ENCODE assay signal across 28 mouse cellular contexts in the genomic region with DNA sequence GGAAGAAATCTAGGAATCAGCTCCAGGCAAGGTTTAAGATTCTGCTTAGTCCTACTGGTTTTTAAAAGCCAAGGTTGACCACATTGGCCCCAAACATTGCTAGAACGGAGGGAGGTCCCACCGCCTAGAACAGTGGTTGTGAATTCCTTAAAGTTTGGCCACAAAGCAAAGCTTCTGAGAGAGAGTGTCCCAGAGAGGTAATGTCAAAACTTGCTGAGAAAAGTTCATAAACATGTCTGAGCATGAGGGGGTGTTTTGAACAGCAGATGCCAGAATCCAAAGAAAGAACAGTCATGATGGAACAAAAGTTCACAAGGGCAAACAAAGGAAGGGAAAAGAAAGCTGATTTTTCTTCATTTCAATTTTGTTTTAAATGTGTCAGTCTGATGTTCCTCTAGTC.
DNase-seq lines count a peak whose midpoint lies in the region; ATAC-seq and TF ChIP-seq lines count a peak whose summit lies in the region.
"Had no signal": no experiment of that assay in that cellular context is flagged by ENCODE, and none has a peak within 500 bp of the region (broad histone marks: within the 10 kb centered on the region; RNA-seq: fewer than 3 reads in every experiment).

No protein-coding gene starts in this region.

- no peaks in the 10 kb centered on the region for H3K9me3 ChIP-seq in lung, embryonic 14.5 days (ENCODE audit: low read depth, low read length)
- no peaks in the 10 kb centered on the region for H3K9me3 ChIP-seq in liver, embryonic 11.5 days (ENCODE audit: control insufficient read depth, low read length)
- H3K9me3 ChIP-seq: heart, embryonic 10.5 days; heart, embryonic 15.5 days; limb, embryonic 15.5 days; midbrain, embryonic 15.5 days; neural tube, embryonic 15.5 days; stomach, embryonic 15.5 days had no signal

- H3K27me3 ChIP-seq in lung, embryonic 14.5 days (ENCODE audit: insufficient read depth, low read length) = no peaks in the 10 kb centered on the region
- no peaks in the 10 kb centered on the region for H3K27me3 ChIP-seq in liver, embryonic 11.5 days (replicated peaks; ENCODE audit: control insufficient read depth, insufficient read depth, low read length)
- H3K27me3 ChIP-seq: heart, embryonic 15.5 days; limb, embryonic 15.5 days; midbrain, embryonic 15.5 days; neural tube, embryonic 15.5 days; Patski; stomach, embryonic 15.5 days had no signal

- no peaks in the 10 kb centered on the region for H3K36me3 ChIP-seq in lung, embryonic 14.5 days (ENCODE audit: insufficient read depth)
- no peaks in the 10 kb centered on the region for H3K36me3 ChIP-seq in liver, embryonic 11.5 days (ENCODE audit: control insufficient read depth, insufficient read depth, low read length)
- H3K36me3 ChIP-seq: heart, embryonic 10.5 days; heart, embryonic 15.5 days; limb, embryonic 15.5 days; midbrain, embryonic 15.5 days; neural tube, embryonic 15.5 days; stomach, embryonic 15.5 days had no signal

- intact Hi-C loops in left cerebral cortex, postnatal 25 days (cut with DNase I) = no loop called here

- 35% methylated on average over 2 of the region's 2 CpGs for WGBS in lung, embryonic 14.5 days
- WGBS in liver, embryonic 11.5 days = 84% methylated on average over 2 of the region's 2 CpGs

- no peak overlapping the region for H3K9ac ChIP-seq in lung, embryonic 14.5 days
- no peak overlapping the region for H3K9ac ChIP-seq in liver, embryonic 11.5 days (ENCODE audit: low read depth, low read length)
- H3K9ac ChIP-seq: heart, embryonic 15.5 days; limb, embryonic 15.5 days; liver, embryonic 14.5 days; midbrain, embryonic 15.5 days; neural tube, embryonic 15.5 days; stomach, embryonic 15.5 days had no signal

- ATAC-seq in lung, embryonic 14.5 days (ENCODE audit: insufficient read depth) = no peak
- no peak for ATAC-seq in liver, embryonic 11.5 days (replicated peaks; ENCODE audit: low FRiP score)
- ATAC-seq: forebrain, embryonic 14.5 days; hindbrain, embryonic 16.5 days; midbrain, embryonic 15.5 days; Patski had no signal

- no peak overlapping the region for H3K27ac ChIP-seq in lung, embryonic 14.5 days (ENCODE audit: low read depth)
- no peak overlapping the region for H3K27ac ChIP-seq in liver, embryonic 11.5 days (ENCODE audit: low read depth, low read length)
- H3K27ac ChIP-seq: heart, embryonic 10.5 days; heart, embryonic 15.5 days; limb, embryonic 15.5 days; liver, embryonic 14.5 days; midbrain, embryonic 15.5 days; neural tube, embryonic 15.5 days; stomach, embryonic 15.5 days had no signal

- DNase-seq in kidney, adult 9 months = peak; percentile 13
- DNase-seq in kidney, adult 18-20 months = no peak
- DNase-seq in lung, embryonic 14.5 days = peak; percentile 37
- no peak for DNase-seq in lung, postnatal 4 days
- peak; percentile 8 for DNase-seq in adipocyte (ENCODE audit: low spot score)
- peak; percentile 12 for DNase-seq in fibroblast of lung, adult 2 months (ENCODE audit: low read depth)
- no peak for DNase-seq in left cerebral cortex, postnatal 25 days (ENCODE audit: low spot score in 2 of 2)
- no peak for DNase-seq in liver, embryonic 11.5 days (ENCODE audit: low spot score)
- DNase-seq: adrenal gland, postnatal 25 days; cerebellum, adult 18-20 months; cerebellum, postnatal 10 days; gastrocnemius, postnatal 25 days; heart, adult 11 months; left cerebral cortex, postnatal 4 days; retina, postnatal 1 day; right cerebral cortex, postnatal 25 days; thymus, adult 18-20 months; thymus, postnatal 25 days had no signal

- no peak overlapping the region for H3K4me3 ChIP-seq in lung, embryonic 14.5 days (ENCODE audit: low read depth, low read length)
- no peak overlapping the region for H3K4me3 ChIP-seq in liver, embryonic 11.5 days (ENCODE audit: low read depth, low read length)
- H3K4me3 ChIP-seq: heart, embryonic 10.5 days; heart, embryonic 15.5 days; limb, embryonic 15.5 days; midbrain, embryonic 15.5 days; neural tube, embryonic 15.5 days; stomach, embryonic 15.5 days had no signal

- TF ChIP-seq CTCF in lung, embryonic 14.5 days (IDR thresholded peaks at IDR 0.05; ENCODE audit: low read depth) = no peak

- no peak overlapping the region for H3K4me2 ChIP-seq in lung, embryonic 14.5 days
- no peak overlapping the region for H3K4me2 ChIP-seq in liver, embryonic 11.5 days
- H3K4me2 ChIP-seq: heart, embryonic 15.5 days; limb, embryonic 15.5 days; midbrain, embryonic 15.5 days; neural tube, embryonic 15.5 days; stomach, embryonic 15.5 days had no signal

- no peaks in the 10 kb centered on the region for H3K4me1 ChIP-seq in lung, embryonic 14.5 days (ENCODE audit: insufficient read depth)
- H3K4me1 ChIP-seq in liver, embryonic 11.5 days (replicated peaks; ENCODE audit: control insufficient read depth, insufficient read depth, low read length) = no peaks in the 10 kb centered on the region
- H3K4me1 ChIP-seq: heart, embryonic 10.5 days; heart, embryonic 15.5 days; limb, embryonic 15.5 days; midbrain, embryonic 15.5 days; neural tube, embryonic 15.5 days; stomach, embryonic 15.5 days had no signal

Comparison
In these comparisons a context has a peak if more than half of its experiments do, and no peak if none do; other contexts are left out.
1. DNase-seq: peak in kidney, adult 9 months (single experiment), lung, embryonic 14.5 days (single experiment), adipocyte (single experiment) and fibroblast of lung, adult 2 months (single experiment); none in kidney, adult 18-20 months (single experiment), lung, postnatal 4 days (0 of 2), left cerebral cortex, postnatal 25 days (0 of 2) and liver, embryonic 11.5 days (single experiment).